Mouse (Mus musculus) megakaryocyte, embryonic 14.5 days (primary cell): ENCODE results near the gene Aldoart2. TPM values are rescaled to one million over a fixed set of nuclear protein-coding genes. Genes with fewer than 3 reads are reported as not detected.
"Not testable (repeated sequence)": the region's sequence is repeated elsewhere in the genome, so short reads cannot be mapped to it uniquely, and the experiment has no call there.

Source experiments
- H3K27me3 ChIP-seq: replicated peaks from 2 replicates; pipeline ENCODE3; 2012; ENCODE audit warnings: inconsistent platforms
- H3K36me3 ChIP-seq: replicated peaks from 2 replicates; pipeline ENCODE3; 2012; ENCODE audit warnings: low read length, inconsistent platforms, mixed read lengths
- H3K4me1 ChIP-seq: 2 replicates; pipeline ENCODE4 v1.6.1; 2012; ENCODE audit warnings: inconsistent platforms
- H3K4me3 ChIP-seq: replicated peaks from 2 replicates; pipeline ENCODE3; 2012; ENCODE audit warnings: moderate library complexity, mild to moderate bottlenecking, inconsistent platforms
- H3K9me3 ChIP-seq: 2 replicates; pipeline ENCODE4 v1.6.1; 2012; ENCODE audit warnings: inconsistent platforms
- FLI1 ChIP-seq: IDR thresholded peaks from 2 replicates; pipeline ENCODE4 v1.6.1; 2012; ENCODE audit warnings: low read length, inconsistent platforms, mixed read lengths
- GATA1 ChIP-seq: IDR thresholded peaks from 3 replicates; pipeline ENCODE4 v1.6.1; 2012; ENCODE audit warnings: mixed read lengths, low read length, inconsistent platforms, borderline replicate concordance
- polyA plus RNA-seq: library from polyadenylated mRNA; stranded (reverse); fragments of >175 nt; gene quantifications from 2 replicates; pipeline ENCODE4 v1.2.3, GENCODE M21; 2012; ENCODE audit warnings: low replicate concordance; ENCODE audit not compliant: insufficient read depth

Gene Aldoart2
- polyA plus RNA-seq, 1 experiment, result not detected

- no peaks in the 10 kb centered on the region for H3K36me3 ChIP-seq
- H3K9me3 ChIP-seq, result peaks cover 17% of the 10 kb centered on the region
- H3K27me3 ChIP-seq, result peaks cover 13% of the 10 kb centered on the region
- TF ChIP-seq FLI1 (no peak), GATA1 (no peak)
- no peak overlapping the region for H3K4me3 ChIP-seq
- peaks cover 17% of the 10 kb centered on the region for H3K4me1 ChIP-seq
Observed at GRCm38 (mm10) chr12:55571661-55572060, 6.6 kb downstream of the Aldoart2 start.

DNA sequence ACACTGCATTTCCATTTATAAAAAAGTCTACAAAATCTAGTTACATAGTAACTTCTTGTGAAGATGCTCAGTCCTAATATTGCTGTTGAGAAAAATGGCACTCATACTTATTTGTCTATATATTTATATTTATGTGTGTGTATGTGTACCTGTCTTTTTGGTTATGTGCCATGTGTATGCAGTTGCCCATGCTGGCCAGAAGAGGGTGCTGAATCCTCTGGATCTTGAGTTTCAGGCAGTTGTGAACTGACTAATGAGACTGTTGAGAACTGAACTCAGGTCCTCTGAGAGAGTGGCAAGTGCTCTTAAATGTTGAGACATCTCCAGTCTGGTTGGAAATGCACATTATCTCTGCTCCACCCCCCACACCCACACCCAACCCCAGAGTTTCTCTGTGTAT is 8.1 kb downstream of the Aldoart2 start:
- peaks cover 17% of the 10 kb centered on the region for H3K4me1 ChIP-seq
- H3K9me3 ChIP-seq, result peaks cover 17% of the 10 kb centered on the region
- H3K27me3 ChIP-seq, result peaks cover 13% of the 10 kb centered on the region
- TF ChIP-seq GATA1 (no peak), FLI1 (no peak)
- H3K4me3 ChIP-seq, result no peak overlapping the region
- no peaks in the 10 kb centered on the region for H3K36me3 ChIP-seq

GRCm38 (mm10) chr12:55573794-55574193 is 8.8 kb downstream of the Aldoart2 start:
- TF ChIP-seq GATA1 (no peak), FLI1 (no peak)
- H3K27me3 ChIP-seq, result peaks cover 9% of the 10 kb centered on the region
- H3K36me3 ChIP-seq, result no peaks in the 10 kb centered on the region
- no peak overlapping the region for H3K4me3 ChIP-seq
- H3K4me1 ChIP-seq, result peaks cover 13% of the 10 kb centered on the region
- H3K9me3 ChIP-seq, result peaks cover 17% of the 10 kb centered on the region

GRCm38 (mm10) chr12:55586936-55587335 is 21.9 kb downstream of the Aldoart2 start:
- H3K36me3 ChIP-seq, H3K4me3 ChIP-seq, H3K4me1 ChIP-seq, H3K9me3 ChIP-seq: not testable (repeated sequence)
- H3K27me3 ChIP-seq, result peaks cover 11% of the 10 kb centered on the region

GRCm38 (mm10) chr12:55598537-55598886 is 33.5 kb downstream of the Aldoart2 start:
- peaks cover 17% of the 10 kb centered on the region for H3K9me3 ChIP-seq
- H3K27me3 ChIP-seq, result peaks cover 53% of the 10 kb centered on the region
- H3K36me3 ChIP-seq, result peaks cover 12% of the 10 kb centered on the region
- H3K4me3 ChIP-seq, result peak overlapping the region; percentile 88
- H3K4me1 ChIP-seq, result peaks cover 38% of the 10 kb centered on the region
- TF ChIP-seq FLI1 (no peak), GATA1 (no peak)

- Histone ChIP-seq H3K4me3 (peak within 1 kb of the TSS; percentile 88), H3K9me3 (peaks cover 17% of the 10 kb centered on the region), H3K27me3 (peaks cover 51% of the 10 kb centered on the region), H3K4me1 (peaks cover 43% of the 10 kb centered on the region), H3K36me3 (peaks cover 17% of the 10 kb centered on the region)
- TF ChIP-seq GATA1 (no peak), FLI1 (no peak)
Observed at GRCm38 (mm10) chr12:55598887-55599561, 34.0 kb downstream of the Aldoart2 start, which contains the start of gene Insm2. TSS of gene Insm2 (plus strand) at chr12:55599427.

GRCm38 (mm10) chr12:55599639-55600502 is 34.8 kb downstream of the Aldoart2 start:
- TF ChIP-seq GATA1, result no peak
- no peak for TF ChIP-seq FLI1
- Histone ChIP-seq H3K36me3 (peaks cover 19% of the 10 kb centered on the region), H3K4me1 (peaks cover 51% of the 10 kb centered on the region), H3K4me3 (peak overlapping the region; percentile 88), H3K9me3 (peaks cover 17% of the 10 kb centered on the region), H3K27me3 (peaks cover 48% of the 10 kb centered on the region)

DNA sequence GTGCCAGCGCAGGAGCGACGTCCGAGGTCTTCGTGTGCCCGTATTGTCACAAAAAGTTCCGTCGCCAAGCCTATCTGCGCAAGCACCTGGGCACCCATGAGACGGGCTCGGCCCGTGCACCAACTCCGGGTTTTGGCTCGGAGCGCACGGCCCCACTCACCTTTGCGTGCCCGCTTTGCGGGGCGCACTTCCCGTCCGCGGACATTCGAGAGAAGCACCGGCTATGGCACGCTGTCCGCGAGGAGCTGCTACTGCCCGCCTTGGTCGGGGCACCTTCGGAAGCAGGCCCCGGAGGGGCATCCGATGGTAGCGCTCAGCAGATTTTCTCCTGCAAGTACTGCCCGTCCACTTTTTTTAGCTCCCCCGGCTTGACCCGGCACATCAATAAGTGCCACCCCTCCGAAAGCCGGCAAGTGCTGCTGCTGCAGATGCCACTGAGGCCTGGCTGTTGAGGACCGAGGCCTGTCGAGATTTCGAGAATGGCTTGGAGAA is 35.5 kb downstream of the Aldoart2 start:
- peak overlapping the region; percentile 88 for H3K4me3 ChIP-seq
- peaks cover 58% of the 10 kb centered on the region for H3K4me1 ChIP-seq
- H3K9me3 ChIP-seq, result peaks cover 16% of the 10 kb centered on the region
- no peak for TF ChIP-seq GATA1
- TF ChIP-seq FLI1, result no peak
- H3K36me3 ChIP-seq, result peaks cover 25% of the 10 kb centered on the region
- H3K27me3 ChIP-seq, result peaks cover 47% of the 10 kb centered on the region

GRCm38 (mm10) chr12:55604411-55604810 is 39.4 kb downstream of the Aldoart2 start:
- TF ChIP-seq GATA1, result no peak
- no peak for TF ChIP-seq FLI1
- H3K36me3 ChIP-seq, result peaks cover 33% of the 10 kb centered on the region
- peak overlapping the region; percentile 67 for H3K4me3 ChIP-seq
- peaks cover 18% of the 10 kb centered on the region for H3K27me3 ChIP-seq
- H3K4me1 ChIP-seq, result peaks cover 51% of the 10 kb centered on the region
- H3K9me3 ChIP-seq, result no peaks in the 10 kb centered on the region

- Histone ChIP-seq H3K4me1 (peaks cover 33% of the 10 kb centered on the region), H3K27me3 (no peaks in the 10 kb centered on the region), H3K36me3 (peaks cover 42% of the 10 kb centered on the region), H3K9me3 (no peaks in the 10 kb centered on the region), H3K4me3 (no peak overlapping the region)
- TF ChIP-seq FLI1 (no peak), GATA1 (no peak)
Observed at GRCm38 (mm10) chr12:55607902-55608301, 42.9 kb downstream of the Aldoart2 start.
